Mouse (Mus musculus) mesoderm, embryonic 11.5 days (tissue): ENCODE measurements around the gene Sorcs3.

Source experiments
- DNase-seq: peaks from one replicate; pipeline ENCODE4 v3.0.0-alpha.2; 2012; ENCODE audit warnings: low read depth, low spot score

The Sorcs3 gene

DNA sequence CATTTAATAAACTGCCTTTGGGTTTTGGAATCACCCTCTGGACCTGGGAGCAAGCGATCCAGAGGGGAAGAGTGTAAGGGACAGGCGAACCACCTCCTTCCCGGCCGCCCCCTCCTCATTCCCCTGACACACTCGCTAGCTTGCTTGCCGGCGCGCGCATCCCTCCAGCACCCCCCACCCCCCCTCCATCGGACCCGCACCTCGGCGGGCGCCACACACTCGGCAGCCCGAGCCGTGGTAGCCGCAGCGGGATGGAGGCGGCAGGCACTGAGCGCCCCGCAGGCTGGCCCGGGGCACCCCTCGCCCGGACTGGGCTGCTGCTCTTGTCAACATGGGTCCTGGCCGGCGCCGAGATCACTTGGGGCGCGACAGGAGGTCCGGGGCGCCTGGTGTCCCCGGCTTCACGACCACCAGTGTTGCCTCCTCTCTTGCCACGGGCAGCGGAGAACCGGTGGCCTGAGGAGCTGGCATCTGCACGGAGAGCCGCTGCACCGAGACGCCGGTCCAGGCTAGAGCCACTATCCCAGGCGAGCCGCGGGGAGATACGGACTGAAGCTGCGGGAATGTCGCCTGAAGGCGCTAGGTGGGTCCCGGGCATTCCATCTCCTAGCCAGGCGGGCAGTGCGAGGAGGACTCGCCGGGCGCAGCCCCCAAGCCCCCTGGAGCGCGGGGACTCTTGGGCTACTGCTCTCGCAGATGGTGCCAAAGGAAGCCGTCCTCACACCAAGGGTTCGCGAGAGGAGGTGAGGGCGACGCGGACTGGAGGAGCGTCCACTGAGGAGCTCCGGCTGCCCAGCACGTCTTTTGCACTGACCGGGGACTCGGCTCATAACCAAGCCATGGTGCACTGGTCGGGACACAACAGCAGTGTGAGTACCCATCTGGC lies at the start of gene Sorcs3:
Gene Sorcs3 (plus strand): TSS at position 97 of the 886 bp plus-strand sequence.
- peak; percentile 44 for DNase-seq

DNA sequence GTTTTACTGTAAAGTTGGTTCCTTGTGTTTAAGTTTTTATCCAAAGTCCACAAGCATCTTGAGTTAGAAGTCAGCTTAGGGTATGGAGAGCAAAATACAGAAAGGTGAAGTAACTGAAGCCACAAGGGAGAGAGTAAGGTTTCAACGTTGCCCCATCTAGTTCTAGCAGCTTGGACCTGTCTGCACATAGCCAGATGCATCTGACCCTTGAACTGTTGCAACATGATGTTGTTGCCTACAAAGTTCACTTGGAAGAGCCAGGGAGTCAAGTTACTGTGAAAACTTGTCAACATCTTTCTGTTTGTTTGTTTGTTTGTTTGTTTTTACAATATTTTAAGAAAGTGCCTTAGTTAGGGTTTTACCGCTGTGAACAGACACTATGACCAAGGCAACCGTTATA lies 40.5 kb upstream of the Sorcs3 start:
- no peak for DNase-seq

DNA sequence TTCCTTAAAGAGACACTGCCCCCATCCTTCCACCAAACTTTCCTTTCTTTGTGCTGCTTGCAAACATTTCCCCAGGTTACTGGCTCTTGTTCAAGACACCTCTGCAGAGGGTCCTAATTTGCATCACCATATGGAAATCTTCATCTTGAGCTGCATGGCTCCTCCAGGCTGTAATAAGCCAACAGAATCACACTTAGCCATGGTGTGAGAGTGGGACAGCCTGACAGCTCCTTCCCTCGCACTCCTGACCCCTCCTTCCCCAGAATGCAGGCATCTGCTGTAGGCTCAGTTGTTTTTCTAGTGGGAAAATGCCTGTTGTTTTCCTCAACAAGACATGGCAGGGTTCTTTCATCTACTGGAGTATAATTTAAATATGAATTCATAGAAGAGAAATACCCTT lies 38.7 kb upstream of the Sorcs3 start:
- no peak for DNase-seq

DNA sequence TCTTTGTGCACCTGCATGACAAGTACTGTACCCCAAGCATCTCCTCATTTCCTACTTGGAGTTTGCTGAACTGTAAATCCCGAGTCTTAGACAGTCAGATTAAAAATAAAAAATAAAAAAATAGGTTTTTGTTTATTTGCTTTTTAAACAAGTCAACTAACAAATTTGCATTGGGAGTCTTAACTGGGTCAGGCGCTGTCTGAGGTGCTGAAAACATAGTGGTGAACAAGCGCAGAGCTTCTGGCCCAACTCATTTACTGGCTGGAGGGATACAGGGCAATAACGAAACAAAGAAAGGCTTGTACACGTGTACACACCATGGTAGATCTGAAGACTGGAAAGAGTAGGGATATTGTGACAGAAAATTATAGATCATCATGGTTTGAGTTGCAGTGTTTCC lies 37.5 kb upstream of the Sorcs3 start:
- peak; percentile 54 for DNase-seq

DNA sequence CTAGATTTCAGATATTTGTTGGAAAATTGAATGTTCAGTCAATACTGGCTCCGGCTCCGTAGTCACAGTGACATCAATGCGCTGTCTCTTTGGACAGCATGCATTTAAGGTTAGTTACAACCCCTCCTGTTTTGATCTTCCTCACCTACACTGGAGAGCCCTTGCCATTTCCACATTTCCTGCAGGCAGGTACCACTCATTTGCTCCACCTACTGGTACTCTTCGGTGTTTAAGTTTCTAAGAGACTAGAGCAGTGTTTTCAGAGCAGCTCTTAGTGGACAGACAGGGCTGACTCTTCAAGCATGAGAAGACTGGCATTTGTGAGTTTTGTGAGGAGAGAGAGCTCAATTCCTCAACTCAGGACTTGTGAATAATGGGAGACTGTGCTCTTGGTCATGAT lies 31.1 kb upstream of the Sorcs3 start:
- DNase-seq, result no peak

DNA sequence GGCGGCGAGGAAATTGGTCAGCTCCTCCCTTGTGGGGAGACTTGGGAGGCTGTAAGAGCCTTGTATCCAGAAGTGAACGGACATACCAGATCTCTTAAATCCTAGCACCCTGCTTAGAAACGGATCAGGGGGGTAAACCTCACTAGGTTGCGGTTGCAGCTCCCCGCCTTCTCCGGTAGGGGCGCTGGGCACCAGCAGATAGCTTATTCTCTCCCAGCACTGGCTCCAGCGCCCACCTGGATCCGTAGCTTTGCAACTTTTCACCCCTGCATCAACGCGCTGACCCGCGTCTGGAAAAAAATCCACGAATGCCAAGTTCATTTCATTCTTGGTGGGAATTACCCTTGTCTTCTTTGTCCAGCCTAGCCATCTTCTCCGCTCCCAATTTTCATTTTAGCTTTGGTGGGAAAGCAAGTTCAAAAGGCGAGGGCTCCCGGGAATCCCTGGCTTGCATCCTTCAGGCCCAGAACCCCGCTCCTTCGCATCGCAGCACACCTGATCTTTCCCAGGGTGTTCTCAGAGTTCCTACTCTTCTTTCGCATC lies 1.8 kb upstream of the Sorcs3 start:
- peak; percentile 79 for DNase-seq

DNA sequence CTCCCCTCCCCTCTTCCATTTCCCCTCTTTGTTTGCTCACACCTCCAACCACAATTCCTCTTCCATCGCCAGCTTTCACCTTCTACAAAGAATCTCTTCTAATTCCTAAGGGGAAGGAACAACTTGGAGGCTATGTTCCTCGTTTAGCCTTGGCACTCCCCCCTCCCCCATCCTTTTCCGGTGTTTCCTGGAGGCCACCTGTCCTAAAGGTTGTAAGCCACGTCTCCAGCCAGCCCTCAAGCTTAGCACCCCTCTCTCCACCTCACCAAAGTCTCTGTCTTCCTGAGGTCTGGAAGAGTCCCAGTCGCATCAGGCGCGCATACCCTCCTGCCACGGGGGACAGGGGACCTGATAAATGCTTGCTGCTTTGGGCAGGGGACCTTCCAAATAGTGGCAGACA lies 1.3 kb upstream of the Sorcs3 start:
- no peak for DNase-seq

DNA sequence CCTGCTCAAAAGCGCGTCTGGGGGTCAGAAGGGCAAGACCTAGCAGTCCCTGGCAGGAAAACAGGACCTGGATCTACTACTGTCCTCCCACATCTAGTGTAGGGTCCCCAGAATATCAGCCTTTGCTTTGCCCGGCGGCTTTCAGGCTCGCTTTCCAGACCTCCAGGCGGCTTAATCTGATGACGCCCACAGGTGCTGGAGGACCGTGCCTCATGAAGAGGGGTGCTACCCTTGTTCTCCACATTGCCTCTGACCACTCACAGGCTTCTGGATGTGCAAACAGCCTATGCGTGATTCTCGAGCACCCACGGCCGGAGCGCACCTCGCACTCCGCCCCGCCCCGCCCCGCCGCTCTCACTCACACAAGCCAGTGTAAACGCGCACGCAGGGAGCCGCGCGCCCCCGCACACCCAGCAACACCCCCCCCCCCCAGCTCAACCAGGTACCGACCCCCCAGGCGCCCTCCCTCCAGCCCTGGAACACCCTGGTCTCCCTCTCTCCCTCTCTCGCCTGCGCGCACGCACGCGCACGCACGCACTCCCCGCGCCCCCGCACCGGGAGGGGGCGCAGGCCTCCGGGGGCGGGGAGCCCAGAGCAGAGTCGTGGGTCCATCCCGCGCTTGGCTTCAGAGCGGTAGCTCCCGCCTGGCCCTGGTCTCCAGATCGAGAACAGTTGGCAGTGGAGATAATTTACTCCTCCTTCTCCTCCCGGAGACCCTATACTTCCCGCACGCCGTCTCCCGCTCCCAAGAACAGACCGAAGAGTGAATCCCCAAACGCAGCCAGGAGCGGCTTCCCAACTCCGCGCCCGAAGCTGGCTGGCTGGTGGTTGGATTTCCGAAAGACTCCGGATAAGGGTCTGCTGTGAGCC lies 698 bp upstream of the Sorcs3 start:
- no peak for DNase-seq

DNA sequence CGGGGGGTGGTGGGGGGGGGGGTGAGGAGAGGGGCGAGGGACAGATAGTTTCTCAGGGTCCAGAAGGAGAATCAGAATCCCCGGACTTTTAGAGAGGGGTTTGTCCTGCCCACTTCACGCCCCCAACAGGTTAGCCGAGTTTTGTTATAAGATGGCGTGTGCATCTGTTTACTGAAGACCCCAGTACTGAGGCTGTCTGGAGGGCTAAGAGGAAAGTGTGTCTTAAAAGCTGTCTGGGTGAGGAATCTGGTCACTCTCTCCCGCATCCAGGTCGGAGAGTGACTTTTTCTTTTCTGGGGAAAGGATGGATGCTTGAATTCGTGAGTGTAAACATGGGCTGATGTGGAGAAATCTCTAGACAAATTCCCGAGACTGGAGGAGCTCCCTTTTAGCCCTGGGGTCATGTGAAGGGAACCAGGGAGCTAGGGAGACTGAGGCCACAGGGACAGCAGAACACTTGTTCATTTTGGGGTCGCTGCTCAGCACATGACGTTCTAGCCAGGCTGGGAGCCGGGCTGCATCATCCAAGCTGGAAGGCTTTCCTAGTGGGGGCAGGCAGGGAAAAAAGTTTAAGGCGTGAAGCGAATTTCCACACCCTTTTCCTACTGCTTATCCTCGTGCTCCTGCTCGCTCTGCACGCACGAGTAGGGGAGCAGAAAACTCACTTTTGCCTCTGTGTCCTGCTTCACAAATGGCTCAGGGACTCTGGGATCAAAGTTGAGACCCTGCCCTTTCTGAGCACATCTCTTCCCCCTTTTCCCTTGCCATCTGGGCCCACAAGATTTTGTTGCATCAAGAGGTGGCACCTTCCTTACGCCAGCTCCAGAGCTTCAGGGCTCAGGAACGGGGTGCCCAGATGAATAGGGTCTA lies 1.3 kb downstream of the Sorcs3 start:
- no peak for DNase-seq

DNA sequence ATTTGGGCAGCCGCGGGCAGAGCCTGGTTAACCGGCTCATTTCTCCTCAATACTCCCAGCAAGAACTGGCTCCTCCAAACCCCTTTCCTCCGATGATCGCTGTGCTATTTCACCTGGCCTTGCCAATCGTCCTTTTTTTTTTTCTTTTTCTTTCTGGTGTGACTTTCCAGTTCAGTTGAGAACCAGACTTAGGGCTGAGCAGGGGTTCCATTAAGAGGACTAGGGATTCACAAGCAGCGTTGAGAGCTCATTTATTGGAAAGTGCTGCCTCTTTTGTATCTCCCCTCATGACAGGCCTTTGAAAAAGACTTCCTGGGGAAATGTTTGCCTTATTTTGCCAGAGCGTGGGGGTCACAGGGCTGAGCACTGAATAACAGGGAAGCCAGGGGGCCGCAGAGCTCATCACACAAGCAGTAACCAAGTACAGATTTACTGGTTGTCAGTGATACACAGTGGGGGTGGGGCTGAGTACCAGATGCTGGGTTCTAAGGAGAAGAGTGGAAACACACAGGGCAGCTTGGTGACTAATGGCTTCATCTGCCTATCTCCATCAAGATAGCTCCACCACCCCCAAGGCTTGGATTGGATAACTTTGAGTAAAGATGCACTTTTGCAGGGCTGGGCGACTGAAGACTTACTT lies 2.0 kb downstream of the Sorcs3 start:
- DNase-seq, result peak; percentile 72

DNA sequence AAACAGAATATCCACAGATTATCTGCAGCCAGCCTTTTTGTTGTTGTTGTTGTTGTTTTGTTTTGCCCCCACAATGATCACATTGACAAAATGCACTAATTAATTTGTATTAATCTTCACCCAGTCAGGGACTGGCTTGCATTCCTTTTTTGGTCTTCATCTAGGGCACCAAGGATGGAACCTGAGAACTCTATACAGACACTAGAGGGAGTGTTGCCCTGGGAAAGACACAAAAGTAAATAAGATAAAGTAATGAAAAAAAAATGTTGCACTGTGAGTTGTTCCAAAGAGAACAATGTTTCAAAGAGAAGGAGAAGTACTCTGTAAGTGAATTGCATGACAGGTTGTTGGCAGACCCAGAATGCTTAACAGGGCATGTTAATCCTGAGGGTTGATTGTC lies 9.6 kb downstream of the Sorcs3 start:
- DNase-seq, result no peak

DNA sequence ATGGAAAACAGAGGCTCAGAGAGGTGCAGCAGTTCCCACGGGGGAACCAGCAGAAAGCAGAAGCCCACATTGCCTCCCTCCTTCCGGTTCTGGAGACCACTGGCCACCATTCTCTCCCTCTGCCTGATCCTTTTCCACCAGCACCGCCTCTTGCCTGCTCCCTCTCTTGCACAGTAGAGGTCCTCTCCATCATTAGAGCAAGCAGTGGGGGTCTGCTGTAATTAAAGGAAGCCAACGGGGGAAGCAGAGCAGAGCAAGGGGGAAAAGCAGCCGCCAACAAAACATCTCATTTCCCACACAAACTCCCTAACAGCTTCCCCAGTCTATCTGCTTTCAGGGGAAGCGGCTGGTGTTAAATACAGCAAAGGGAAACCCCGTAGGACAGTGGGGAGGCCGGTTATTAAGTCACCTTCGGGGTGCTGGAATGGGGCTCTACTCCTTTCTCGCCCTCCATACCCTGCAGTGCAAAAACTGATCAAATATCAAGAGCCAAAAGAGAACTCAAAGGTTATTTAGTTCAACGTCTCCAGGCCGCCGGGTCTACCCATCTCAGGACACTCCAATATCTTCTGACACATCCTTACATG lies 32.1 kb downstream of the Sorcs3 start:
- no peak for DNase-seq

DNA sequence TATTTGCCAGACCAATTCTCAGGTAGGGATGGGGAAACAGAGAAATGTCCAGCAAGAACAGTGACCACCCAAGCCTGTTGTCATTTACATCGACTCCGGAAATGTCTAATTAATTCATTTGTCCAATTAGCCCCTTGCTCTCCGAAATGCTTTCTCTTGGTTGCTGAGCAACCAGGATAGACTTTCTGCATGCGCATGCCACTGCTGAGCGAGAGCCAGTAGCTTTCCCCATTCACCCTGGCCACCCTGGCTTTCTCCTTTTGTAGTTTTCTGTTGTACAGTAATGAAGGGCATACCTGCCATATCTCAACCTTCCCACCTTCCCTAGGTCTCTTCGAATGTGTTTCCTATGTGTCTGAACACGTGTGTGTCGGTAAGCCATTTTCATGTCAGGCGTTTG lies 32.6 kb downstream of the Sorcs3 start:
- no peak for DNase-seq

DNA sequence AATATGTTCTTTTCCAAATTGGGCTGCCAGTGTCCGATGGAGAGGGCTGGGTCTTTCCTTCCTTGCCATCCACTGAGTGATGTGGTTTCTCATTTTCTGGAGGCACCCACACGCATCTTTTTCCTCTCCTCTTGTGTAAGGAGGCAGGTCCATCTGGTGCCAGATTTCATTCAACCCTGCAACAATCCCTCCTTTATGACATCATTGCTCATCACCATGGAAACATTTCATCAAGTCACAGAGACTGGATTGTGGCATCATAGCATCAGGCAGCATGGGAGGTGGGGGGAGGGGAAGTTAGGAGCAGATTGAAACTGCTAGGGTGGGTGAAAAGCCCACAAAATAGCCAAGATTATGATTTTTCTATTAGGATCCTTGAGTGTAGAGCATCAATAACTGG lies 35.1 kb downstream of the Sorcs3 start:
- peak; percentile 56 for DNase-seq

DNA sequence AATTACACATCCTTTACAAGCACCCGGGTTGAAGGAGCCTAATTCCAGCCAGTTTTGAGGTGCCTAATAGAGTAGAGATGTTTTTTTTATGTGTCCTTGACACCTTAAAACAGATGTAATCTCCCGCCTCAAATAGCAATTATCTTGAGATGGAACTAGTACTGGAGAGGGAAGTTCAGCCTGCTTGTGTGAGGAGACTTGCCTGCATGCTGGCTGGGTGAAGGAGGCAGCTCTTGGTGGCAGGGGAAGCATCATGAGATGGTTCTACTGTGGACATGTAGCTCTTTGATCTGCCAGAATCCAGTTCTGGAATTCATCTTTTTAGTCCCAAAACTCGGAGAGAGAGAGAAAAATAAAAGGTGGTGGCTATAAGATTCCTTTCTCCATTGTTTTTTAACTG lies 38.2 kb downstream of the Sorcs3 start:
- no peak for DNase-seq

DNA sequence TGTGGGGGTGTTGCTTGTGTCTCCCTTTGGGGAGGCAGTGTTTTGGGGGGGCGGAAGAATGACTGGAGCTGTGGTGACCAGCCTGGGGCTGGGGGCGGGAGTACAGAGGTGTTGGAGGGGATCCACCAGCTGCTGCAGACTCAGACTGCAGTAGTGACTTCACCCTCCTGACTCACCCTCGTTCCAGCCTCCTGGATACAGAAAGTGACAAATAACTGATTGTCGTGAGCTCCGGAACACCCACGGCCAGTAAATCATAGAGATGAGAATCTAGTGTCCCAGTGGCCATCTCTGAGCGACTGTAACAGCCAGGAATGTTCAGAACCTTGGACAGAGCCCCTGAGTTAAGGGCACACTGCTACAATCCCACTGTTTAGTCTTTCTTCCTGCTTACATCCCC lies 53.4 kb downstream of the Sorcs3 start:
- DNase-seq, result peak; percentile 64

DNA sequence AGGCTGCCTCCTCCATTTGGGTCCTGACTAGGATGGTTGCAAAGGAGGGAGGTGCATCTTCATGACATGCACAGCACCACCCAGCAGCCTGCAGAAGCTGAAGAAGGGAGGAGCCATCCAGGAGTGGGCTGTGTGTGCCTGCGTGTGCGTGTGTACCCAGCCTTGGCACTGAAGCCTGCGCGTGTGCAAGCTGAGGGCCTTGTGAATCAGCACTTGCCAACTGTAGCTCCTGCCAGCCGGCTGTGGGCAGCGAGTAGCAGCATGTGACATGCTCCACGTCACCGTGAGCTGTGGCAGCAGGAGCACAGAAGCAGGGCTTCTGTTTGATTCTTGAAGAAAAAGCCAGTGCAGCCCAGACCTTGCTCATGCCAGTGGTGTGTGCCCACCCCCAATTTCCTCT lies 54.8 kb downstream of the Sorcs3 start:
- DNase-seq, result no peak

DNA sequence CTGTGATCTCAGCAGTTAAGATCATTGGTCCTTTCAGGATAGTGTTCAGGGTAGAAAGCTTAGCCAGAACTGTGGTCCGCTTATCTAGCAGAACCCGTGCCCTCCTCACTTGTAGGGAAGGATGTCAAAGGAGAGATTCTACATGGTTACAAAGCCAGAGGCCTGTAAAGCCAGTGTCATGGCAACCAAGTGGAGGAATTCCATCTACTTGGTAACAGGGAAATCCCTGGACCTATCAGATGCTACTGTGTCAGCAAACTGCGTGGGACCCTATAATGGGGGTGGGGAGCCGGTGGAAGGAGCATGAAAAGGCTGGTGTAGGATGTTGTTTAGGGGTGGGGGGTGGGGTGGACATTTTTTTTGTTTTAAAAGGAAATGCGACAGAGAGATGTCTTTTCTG lies 57.9 kb downstream of the Sorcs3 start:
- DNase-seq, result no peak

DNA sequence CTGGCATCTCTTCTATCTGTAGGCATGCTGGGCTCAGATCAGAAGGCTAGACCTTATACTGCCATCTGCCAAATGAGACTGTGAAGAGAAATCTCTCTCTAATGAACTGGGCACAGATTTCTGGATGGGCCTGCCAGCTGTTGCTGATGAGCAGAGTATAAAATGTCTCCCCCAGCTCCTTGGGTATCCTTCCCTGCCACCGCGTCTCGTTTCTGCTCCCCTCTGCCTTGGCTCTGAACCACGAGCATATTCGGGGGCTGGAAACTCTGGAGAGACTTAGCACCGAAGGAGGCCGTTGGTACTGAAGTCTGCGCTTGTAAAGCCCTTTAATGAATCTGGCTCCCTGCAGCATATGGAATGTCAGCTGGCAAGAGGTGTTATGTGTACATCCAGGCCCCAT lies 74.4 kb downstream of the Sorcs3 start:
- DNase-seq, result no peak

DNA sequence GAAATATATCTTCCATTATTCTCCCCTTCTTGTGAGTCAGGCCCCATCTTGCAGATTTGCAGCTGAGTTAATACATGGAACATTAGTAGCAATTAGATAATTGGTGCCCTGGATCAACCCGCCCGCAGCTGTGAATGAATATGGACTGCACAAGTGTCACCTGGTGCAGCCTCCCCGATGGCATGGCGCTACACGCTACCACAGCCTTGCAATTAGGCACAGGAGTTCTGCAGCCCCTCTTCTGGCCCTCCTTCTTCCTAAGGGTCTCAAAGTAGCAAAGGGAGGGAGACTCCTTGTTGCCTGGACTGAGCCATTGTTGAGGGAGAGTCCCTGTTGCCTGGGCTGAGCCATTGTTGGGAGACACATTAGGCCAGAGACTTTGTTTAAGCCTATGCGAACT lies 76.4 kb downstream of the Sorcs3 start:
- DNase-seq, result no peak

DNA sequence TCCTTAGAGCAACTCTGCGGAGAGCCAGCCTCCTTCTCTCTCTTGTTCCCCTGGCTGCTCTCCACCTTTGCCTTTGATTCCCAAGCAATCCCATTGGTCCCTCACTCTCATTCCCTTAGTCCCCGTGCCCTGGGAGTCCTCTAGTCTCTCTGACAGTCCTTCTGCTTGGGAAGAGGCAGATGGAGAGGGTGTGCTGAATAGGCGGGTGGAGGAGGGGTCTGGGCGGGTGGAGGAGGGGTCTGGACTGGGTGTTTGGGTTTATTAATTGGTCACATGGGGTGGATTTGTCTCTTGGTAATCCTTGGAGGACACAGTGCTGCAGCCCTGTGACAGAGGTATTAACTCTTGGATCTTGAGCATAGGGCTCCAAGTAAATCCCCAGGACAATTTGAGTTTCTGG lies 77.4 kb downstream of the Sorcs3 start:
- no peak for DNase-seq
